Mouse (Mus musculus): ENCODE results near the gene Bag3. TPM values are rescaled to one million over a fixed set of nuclear protein-coding genes. Genes with fewer than 3 reads are reported as not detected.

The Bag3 gene
- polyA plus RNA-seq, 1 experiment from 2014 or later: 2.6 TPM

DNA sequence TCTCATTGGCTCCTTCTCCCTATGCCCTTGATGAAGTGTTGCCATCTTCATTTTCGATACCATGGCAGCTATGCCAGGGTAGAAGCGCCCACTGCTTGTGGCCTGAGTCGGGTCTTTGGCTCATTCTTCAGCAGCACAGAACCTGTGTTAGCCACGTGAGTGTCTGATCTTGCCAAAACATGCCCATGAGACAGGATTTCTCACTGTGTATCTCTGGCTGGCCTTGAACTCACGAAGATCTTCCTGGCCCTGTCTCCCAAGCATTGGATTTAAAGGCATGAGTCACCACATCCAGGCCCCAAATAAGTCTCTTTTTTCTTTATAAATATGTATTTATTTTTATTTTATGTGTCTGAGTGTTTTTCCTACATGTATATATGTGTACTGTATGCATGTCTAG lies 51.8 kb downstream of the Bag3 start:
- Histone ChIP-seq H3K27me3 (replicated peaks) (no peaks in the 10 kb centered on the region), H3K27ac (replicated peaks) (no peak overlapping the region), H3K9me3 (replicated peaks) (no peaks in the 10 kb centered on the region), H3K4me1 (no peaks in the 10 kb centered on the region), H3K4me3 (replicated peaks) (no peak overlapping the region), H3K9ac (replicated peaks) (no peak overlapping the region), H3K4me2 (no peak overlapping the region), H3K36me3 (no peaks in the 10 kb centered on the region)
- ATAC-seq (ENCODE audit: low FRiP score): no peak
- 95% methylated on average over 5 of the region's 5 CpGs for WGBS

DNA sequence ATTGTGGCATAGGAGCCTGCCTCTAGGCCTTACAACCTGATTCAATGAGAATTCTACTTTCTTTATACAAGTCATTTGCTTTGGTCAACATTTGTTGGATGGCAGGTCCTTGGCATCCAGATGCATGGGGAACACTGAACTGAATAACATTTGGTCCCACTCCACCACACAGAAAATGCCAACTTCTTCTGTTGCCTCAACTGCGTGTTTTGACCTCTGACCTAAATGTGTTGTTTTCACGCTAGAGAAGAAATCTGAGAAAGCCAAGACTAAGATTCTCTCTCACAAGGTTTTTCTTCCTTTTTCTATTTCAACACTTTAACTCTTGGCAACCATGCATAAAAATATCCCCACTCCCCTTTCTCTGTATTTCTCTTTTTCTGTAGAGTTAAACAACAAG lies 52.4 kb downstream of the Bag3 start:
- Histone ChIP-seq H3K9me3 (replicated peaks) (no peaks in the 10 kb centered on the region), H3K4me1 (no peaks in the 10 kb centered on the region), H3K27me3 (replicated peaks) (no peaks in the 10 kb centered on the region), H3K9ac (replicated peaks) (no peak overlapping the region), H3K4me3 (replicated peaks) (no peak overlapping the region), H3K36me3 (no peaks in the 10 kb centered on the region), H3K27ac (replicated peaks) (no peak overlapping the region), H3K4me2 (no peak overlapping the region)
- no peak for ATAC-seq (ENCODE audit: low FRiP score)
- 81% methylated on average over 2 of the region's 2 CpGs for WGBS

DNA sequence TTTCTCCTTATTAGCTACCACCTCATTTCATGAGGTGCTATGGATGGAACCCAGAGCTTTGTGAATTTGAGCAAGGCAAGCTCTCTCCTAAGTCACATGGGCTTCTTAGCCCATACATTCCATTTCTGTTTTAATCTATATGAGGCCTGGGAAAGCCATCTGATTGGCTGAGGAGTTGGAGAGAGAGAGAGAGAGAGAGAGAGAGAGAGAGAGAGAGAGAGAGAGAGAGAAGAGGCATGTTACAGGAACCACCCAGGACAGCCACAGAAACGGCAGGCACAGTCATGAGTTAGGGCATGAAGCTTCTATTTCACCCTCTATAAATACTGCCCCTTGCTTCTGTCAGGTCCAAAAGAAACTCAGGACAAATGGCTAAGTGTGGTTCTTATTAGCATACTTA lies 54.2 kb downstream of the Bag3 start:
- 21% methylated on average over 1 of the region's 1 CpGs for WGBS
- H3K4me3 ChIP-seq (replicated peaks): no peak overlapping the region
- peaks cover 9% of the 10 kb centered on the region; the same call in 1 of the 2 replicates for H3K4me1 ChIP-seq
- H3K9ac ChIP-seq (replicated peaks): no peak overlapping the region
- H3K27me3 ChIP-seq (replicated peaks): no peaks in the 10 kb centered on the region
- no peaks in the 10 kb centered on the region for H3K9me3 ChIP-seq (replicated peaks)
- no peak overlapping the region for H3K4me2 ChIP-seq
- H3K27ac ChIP-seq (replicated peaks): no peak overlapping the region
- no peaks in the 10 kb centered on the region for H3K36me3 ChIP-seq
- no peak for ATAC-seq (ENCODE audit: low FRiP score)

DNA sequence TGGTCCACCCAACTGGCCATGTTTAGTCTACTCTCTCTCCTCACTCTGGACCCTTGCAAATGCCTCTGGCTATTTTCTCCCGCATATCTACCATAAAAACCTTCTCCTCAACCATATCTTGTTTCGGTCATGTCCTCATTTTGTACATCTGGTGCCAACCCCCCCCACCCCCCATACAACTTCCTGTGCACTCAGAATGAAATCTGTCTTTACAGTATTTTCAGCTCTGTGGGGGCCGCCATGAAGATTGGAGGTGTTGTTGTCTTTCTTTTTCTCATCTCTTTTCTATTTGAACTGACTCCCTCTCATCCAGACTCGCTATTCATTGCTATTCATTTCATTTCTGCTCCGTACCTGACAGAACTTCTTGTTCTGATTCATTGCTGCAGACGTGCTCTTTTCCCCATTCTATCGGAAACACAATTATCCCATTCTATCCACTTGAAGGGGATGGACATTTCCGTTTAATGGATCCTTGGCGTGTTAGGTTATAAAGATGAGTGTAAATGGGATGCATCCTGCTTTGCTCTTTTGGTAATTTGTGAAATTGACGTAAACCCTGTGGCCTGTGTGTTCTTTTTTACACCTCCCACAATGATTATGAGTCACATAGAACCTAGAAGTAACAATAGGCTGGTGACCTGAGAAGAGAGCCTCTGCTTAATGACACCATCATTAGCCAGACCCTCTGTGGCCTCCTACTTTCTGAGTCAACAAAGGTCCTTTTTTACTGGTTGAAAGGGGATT lies 55.0 kb downstream of the Bag3 start:
- WGBS: 44% methylated on average over 10 of the region's 10 CpGs
- no peak overlapping the region for H3K4me3 ChIP-seq (replicated peaks)
- H3K4me1 ChIP-seq: peaks cover 9% of the 10 kb centered on the region; the same call in 1 of the 2 replicates
- H3K9me3 ChIP-seq (replicated peaks): no peaks in the 10 kb centered on the region
- no peak overlapping the region for H3K27ac ChIP-seq (replicated peaks)
- no peak for ATAC-seq (ENCODE audit: low FRiP score)
- no peak overlapping the region for H3K9ac ChIP-seq (replicated peaks)
- H3K4me2 ChIP-seq: no peak overlapping the region
- H3K27me3 ChIP-seq (replicated peaks): no peaks in the 10 kb centered on the region
- no peaks in the 10 kb centered on the region for H3K36me3 ChIP-seq

DNA sequence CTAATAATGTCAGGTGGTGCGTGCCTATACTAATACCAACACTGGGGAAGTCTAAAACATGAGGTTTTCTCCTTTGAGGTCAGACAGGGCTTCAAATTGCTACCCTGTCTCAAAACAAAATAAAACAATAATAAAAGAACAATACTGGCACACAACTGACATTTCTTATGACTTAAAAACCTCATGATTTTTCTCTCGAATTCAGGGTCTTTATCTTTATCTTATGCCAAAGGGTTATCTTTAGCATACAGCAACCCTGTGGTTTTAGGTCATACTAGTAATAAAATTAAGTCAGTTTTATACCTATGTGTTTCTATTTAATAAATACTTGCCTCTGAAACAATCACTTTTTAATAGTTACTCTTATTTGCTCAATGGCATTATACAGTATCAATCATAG lies 56.0 kb downstream of the Bag3 start:
- WGBS: 79% methylated on average over 2 of the region's 2 CpGs
- Histone ChIP-seq H3K4me3 (replicated peaks) (no peak overlapping the region), H3K27me3 (replicated peaks) (no peaks in the 10 kb centered on the region), H3K9me3 (replicated peaks) (no peaks in the 10 kb centered on the region), H3K4me2 (no peak overlapping the region), H3K4me1 (peaks cover 9% of the 10 kb centered on the region; the same call in 1 of the 2 replicates), H3K36me3 (no peaks in the 10 kb centered on the region), H3K27ac (replicated peaks) (no peak overlapping the region), H3K9ac (replicated peaks) (no peak overlapping the region)
- ATAC-seq (ENCODE audit: low FRiP score): no peak

DNA sequence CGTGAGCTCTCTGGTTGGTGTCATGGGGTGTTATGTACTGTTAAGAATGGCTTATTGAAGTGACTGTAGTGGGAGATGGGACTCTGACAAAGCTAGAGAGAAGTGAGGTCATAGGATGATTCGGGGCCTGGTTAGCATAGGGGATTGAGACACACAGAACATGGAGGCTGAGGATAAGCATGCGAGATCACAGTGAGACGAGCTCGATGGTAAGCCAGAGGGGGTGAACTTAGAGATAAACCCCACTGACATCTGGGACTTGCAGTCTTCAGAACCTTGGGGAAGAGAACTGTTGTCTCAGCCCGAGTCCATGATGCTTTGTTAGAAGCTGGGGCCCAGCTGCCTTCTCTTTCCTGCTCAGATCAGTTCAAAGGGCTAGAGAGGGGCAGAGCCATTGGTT lies 56.9 kb downstream of the Bag3 start:
- no peaks in the 10 kb centered on the region for H3K9me3 ChIP-seq (replicated peaks)
- H3K27ac ChIP-seq (replicated peaks): no peak overlapping the region
- H3K9ac ChIP-seq (replicated peaks): no peak overlapping the region
- 94% methylated on average over 6 of the region's 6 CpGs for WGBS
- H3K27me3 ChIP-seq (replicated peaks): no peaks in the 10 kb centered on the region
- no peak overlapping the region for H3K4me3 ChIP-seq (replicated peaks)
- no peak for ATAC-seq (ENCODE audit: low FRiP score)
- peaks cover 9% of the 10 kb centered on the region; the same call in 1 of the 2 replicates for H3K4me1 ChIP-seq
- H3K4me2 ChIP-seq: no peak overlapping the region
- H3K36me3 ChIP-seq: no peaks in the 10 kb centered on the region

DNA sequence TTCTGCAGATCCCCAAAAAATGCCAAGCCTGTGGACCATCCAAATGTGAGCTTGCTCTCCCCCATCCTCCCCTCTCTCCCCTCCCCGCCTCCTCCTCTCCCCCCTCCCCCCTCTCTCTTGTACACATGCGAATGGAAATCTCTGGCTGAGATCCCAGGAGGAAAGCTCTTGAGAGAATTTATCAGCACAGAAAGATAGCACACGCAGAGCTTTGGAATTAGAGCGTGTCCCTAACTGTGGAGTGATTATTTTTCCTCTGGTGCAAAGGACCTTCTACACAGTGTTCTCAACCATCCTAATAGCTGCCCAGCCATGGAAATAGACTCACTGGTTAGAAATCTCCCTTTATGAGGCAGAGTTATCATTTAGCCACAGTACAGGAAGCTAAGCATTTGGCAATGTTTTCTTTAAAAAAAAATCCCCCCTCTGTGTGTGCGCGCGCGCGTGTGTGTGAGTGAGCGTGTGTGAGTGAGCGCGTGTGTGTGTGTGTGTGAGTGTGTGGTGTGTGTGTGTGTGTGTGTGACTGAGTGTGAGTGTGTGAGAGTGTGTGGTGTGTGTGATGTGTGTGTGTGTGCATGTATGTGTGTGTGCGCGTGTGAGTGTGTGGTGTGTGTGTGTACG lies 58.6 kb downstream of the Bag3 start:
- no peak overlapping the region for H3K4me2 ChIP-seq
- H3K4me3 ChIP-seq (replicated peaks): no peak overlapping the region
- H3K36me3 ChIP-seq: no peaks in the 10 kb centered on the region
- H3K9ac ChIP-seq (replicated peaks): no peak overlapping the region
- WGBS: 69% methylated on average over 15 of the region's 15 CpGs
- H3K27ac ChIP-seq (replicated peaks): peak overlapping the region; percentile 48; the same call in 1 of the 2 replicates
- H3K4me1 ChIP-seq: peaks cover 9% of the 10 kb centered on the region; the same call in 1 of the 2 replicates
- 0 out of 2 replicates have a peak, but pooled peaks have one; percentile 41 for ATAC-seq (ENCODE audit: low FRiP score)
- no peaks in the 10 kb centered on the region for H3K27me3 ChIP-seq (replicated peaks)
- no peaks in the 10 kb centered on the region for H3K9me3 ChIP-seq (replicated peaks)

DNA sequence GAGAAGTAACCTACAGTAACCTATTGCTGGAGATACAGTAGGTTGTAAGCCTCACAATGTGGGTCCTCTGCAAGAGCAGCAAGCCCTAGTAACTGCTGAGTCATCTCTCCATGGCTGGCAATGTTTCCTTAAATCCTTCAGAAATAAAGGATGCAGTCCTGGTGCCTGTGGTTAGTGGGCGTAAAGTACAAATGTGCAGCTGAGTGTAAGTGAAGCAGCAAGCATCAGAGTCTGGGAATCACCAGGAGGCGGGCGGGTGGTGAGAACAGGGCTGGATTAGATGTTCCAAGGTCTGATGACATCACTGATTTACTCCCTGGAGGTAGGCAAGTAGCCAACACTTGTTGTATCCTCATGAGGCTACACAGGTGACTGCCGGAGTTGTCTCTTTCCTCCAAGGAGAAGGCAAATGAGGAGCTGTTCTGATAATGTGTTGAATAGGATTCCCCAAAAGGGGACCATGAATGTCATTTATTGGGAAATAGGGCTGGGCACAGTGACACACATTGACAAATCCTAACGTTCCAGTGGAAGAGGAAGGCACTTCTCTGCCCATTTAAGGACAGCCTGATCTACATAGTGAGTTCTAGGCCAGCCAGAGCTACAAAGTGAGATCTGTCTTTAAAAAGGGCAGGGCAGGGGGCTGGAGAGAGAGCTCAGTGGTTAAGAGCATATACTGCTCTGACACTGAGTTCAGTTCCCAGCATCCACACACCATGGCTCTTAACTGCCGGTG lies 60.0 kb downstream of the Bag3 start:
- no peak overlapping the region for H3K4me3 ChIP-seq (replicated peaks)
- no peaks in the 10 kb centered on the region for H3K9me3 ChIP-seq (replicated peaks)
- no peak overlapping the region for H3K9ac ChIP-seq (replicated peaks)
- peaks cover 9% of the 10 kb centered on the region; the same call in 1 of the 2 replicates for H3K4me1 ChIP-seq
- no peaks in the 10 kb centered on the region for H3K27me3 ChIP-seq (replicated peaks)
- no peak for ATAC-seq (ENCODE audit: low FRiP score)
- 0 out of 2 replicates have a peak overlapping the region, but pooled peaks have one; percentile 23 for H3K27ac ChIP-seq (replicated peaks)
- WGBS: 71% methylated on average over 6 of the region's 6 CpGs
- H3K36me3 ChIP-seq: no peaks in the 10 kb centered on the region
- H3K4me2 ChIP-seq: no peak overlapping the region

DNA sequence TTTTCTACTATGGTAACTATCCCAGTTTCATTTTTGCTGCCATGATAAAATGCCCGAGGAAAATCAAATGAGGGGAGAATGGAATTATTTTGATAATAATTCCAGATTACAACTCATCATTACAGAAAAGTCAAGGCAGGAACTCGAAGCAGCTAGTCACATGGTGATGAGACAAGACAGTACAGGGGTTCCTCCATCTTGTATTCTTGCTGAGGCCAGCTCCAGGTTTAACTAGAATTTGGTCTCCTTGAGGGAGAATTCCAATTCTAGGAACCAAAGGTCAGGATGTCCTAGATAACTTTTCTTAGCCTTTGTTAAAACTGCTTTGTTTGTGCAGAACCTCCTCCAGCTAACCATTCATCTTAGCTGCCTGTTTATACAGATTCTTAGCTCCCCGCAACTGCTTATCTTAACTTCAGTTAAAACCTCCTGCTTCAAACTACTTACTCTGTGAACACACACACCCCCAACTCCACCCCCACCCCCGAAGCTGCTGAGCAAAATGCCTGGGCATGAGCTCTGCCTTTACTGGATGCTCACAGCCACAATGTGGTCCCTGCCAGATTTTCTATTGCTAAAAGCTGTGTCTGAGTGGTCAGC lies 64.0 kb downstream of the Bag3 start:
- H3K27ac ChIP-seq (replicated peaks): no peak overlapping the region
- H3K4me1 ChIP-seq: peaks cover 18% of the 10 kb centered on the region
- no peaks in the 10 kb centered on the region for H3K36me3 ChIP-seq
- H3K9ac ChIP-seq (replicated peaks): no peak overlapping the region
- no peak overlapping the region for H3K4me3 ChIP-seq (replicated peaks)
- H3K4me2 ChIP-seq: no peak overlapping the region
- no peaks in the 10 kb centered on the region for H3K9me3 ChIP-seq (replicated peaks)
- no peak for ATAC-seq (ENCODE audit: low FRiP score)
- H3K27me3 ChIP-seq (replicated peaks): no peaks in the 10 kb centered on the region
- 79% methylated on average over 4 of the region's 4 CpGs for WGBS

DNA sequence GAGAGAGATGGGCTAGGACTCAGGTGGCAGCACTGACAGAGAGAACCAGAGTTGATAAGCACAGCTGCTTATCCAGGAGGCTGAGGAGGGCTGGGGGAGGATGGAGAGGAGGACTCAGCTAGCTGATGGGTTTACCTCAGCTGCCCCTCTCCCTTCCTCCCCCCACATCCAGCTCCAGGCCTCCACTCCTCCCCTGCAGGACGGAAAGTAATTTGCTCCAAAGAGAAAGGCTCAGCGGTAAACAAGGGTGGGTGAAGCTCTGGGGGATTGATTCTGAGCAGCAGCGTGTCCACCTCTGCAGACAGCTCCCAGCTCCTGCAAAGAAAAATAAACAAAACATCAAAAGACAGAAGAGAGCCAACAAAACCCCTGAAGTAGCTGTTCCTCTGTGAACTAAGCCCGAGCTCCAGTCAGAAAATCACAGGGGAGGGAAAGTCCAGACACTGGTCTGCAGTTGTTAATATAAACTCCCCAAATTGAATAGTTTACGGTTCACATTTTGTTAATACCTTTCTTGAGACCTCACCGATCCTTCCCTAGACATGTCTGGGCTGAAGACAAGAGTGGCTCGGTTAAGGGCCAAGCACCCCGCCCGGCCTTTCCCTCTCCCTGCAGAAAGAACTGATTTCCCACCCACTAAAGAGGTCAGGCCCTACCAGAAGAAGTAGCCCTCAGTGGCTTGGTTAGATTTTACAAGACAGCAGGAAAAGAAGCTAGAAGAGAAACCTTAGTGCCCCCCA lies 68.1 kb downstream of the Bag3 start:
- Histone ChIP-seq H3K36me3 (no peaks in the 10 kb centered on the region), H3K9me3 (replicated peaks) (no peaks in the 10 kb centered on the region), H3K27me3 (replicated peaks) (no peaks in the 10 kb centered on the region), H3K4me2 (peak overlapping the region; percentile 56), H3K9ac (replicated peaks) (no peak overlapping the region), H3K4me3 (replicated peaks) (no peak overlapping the region), H3K27ac (replicated peaks) (peak overlapping the region; percentile 85), H3K4me1 (peaks cover 28% of the 10 kb centered on the region)
- ATAC-seq (ENCODE audit: low FRiP score): peak; percentile 51; the same call in 1 of the 2 replicates
- WGBS: 9% methylated on average over 9 of the region's 9 CpGs
